Mouse (Mus musculus) lung, adult 10 weeks (tissue): Measurements from ENCODE around the gene Mboat2. TPM values are rescaled to one million over a fixed set of nuclear protein-coding genes. Genes with fewer than 3 reads are reported as not detected.

Experiments
- polyA plus RNA-seq: library from polyadenylated mRNA; stranded (reverse); fragments of 350-450 nt; fragmentation: Illumina TruSeq; extraction: RNeasy Lipid Tissue Mini Kit (QIAGEN cat#74804); gene quantifications from one replicate; pipeline ENCODE4 v1.2.3, GENCODE M21; 2014; ENCODE audit warnings: low read depth, low replicate concordance; ENCODE audit not compliant: insufficient read depth

Gene Mboat2
- 2.1 TPM for polyA plus RNA-seq

GRCm38 (mm10) chr12:24830766-24831152, at the start of gene Mboat2:
Mboat2 (plus strand) TSS chr12:24830879.

GRCm38 (mm10) chr12:24974446-24975114, 143.9 kb downstream of the Mboat2 start, which contains the start of gene Kidins220:
Kidins220 (plus strand) TSS chr12:24974925.

Other genes with a start within 250 kb of the Mboat2 start
- gene Klf11, start 179.6 kb upstream of the Mboat2 start, polyA plus RNA-seq, result 11.7 TPM
- gene Cys1, start 149.1 kb upstream of the Mboat2 start, polyA plus RNA-seq, result 13.1 TPM
- gene Rrm2, start 122.6 kb upstream of the Mboat2 start, polyA plus RNA-seq, result 3.3 TPM
- 15.0 TPM for gene Kidins220, start 144.0 kb downstream of the Mboat2 start, polyA plus RNA-seq